Mouse (Mus musculus): ENCODE measurements around the gene Pdap1. TPM values are rescaled to one million over a fixed set of nuclear protein-coding genes. Genes with fewer than 3 reads are reported as not detected.
"Not testable (repeated sequence)": the region's sequence is repeated elsewhere in the genome, so short reads cannot be mapped to it uniquely, and the experiment has no call there.

Gene Pdap1
- total RNA-seq (2021) = 10 to 100 TPM; 86.5 to 87.6 TPM
- 29.6 and 33.6 TPM in 2 replicates for polyA plus RNA-seq (2012; rRNA removed)
- long read RNA-seq, transcript Pdap1-201 (6 exons, 2,353 nt) = major isoform, 66 of 76 reads
- long read RNA-seq, partial matches to known transcripts = 1 of 76 reads
- long read RNA-seq, other reads (novel, unspliced or antisense) = 9 of 76 reads

DNA sequence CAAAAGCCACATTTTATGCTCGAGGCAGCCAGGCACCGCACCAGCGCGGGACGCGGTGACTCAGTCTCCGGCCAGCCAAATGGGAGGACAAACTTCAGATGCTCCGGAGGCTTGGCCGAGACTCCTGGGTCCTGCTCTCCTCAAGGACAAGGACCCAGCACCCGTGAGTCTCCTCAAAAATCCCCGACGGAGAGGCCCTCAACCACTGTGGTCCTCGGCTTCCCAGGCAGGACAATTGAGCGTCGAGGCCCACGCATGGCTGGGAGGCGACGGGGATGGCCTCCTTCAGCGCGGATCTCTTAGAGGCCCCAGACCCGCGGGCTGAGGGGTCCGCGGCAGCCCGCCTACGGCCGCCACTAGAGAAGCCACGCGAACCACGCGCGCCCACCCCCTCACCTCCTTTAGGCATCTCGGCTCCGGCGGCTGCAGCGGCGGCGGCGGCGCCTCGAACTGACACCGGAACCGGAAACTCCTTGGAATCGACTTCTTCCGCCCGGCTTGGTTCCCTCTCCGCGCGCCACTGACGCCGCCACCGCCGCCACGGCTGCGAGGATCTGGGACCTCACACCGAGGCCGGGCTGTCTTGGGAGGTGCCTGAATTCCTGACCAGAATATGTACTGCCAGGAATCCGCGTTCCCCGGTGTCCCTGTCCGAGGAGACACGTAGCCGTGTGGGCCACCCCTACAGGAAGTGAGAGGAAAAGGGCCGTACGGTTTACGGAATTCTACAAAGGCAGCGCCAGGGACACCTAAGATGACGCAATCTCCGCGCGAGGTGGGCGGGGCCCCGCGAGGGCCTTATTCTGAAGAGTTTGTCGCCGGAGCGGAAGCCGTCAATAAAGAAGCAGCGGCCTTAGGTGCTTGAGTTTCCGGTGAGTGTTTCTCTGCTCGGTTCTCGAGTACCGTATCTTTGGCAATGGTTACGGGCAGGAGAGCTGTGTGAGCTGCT lies at the start of gene Pdap1, which contains the start of gene Bud31:
Pdap1 (minus strand) TSS at position 668 of the 949 bp plus-strand sequence.
Bud31 (plus strand) TSS at position 792 of the 949 bp plus-strand sequence.
- peak; percentile 96 for DNase-seq

- DNase-seq = no peak
Observed at GRCm38 (mm10) chr5:145189416-145189815, 49.4 kb upstream of the Pdap1 start.

GRCm38 (mm10) chr5:145185244-145185643 lies 45.2 kb upstream of the Pdap1 start:
- DNase-seq = no peak

DNA sequence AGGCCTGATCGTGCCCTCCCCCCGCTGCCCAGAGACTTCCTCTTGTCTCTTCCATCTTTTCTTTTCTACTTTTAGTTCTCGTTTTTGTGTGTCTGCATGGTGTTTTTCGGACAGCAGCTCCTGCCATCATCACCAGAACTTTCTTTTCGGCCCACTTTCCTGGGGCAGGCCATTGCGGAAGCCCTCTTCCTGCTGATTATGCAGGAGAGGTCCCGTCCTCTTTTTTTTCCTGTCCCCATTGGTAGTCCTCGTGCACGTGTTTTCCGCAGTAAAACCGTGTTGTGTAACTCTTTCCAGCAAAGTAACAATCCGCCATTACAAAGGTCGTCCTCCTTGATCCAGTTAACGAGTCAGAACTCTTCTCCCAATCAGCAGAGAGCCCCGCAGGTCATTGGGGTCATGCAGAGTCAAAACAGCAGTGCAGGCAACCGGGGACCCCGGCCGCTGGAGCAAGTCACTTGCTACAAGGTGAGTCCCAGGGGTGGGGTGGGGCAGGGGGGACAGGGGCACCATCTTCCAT lies 38.5 kb upstream of the Pdap1 start:
- no peak for DNase-seq

- no peak for DNase-seq
Observed at GRCm38 (mm10) chr5:145167306-145167661, 27.2 kb upstream of the Pdap1 start.

DNA sequence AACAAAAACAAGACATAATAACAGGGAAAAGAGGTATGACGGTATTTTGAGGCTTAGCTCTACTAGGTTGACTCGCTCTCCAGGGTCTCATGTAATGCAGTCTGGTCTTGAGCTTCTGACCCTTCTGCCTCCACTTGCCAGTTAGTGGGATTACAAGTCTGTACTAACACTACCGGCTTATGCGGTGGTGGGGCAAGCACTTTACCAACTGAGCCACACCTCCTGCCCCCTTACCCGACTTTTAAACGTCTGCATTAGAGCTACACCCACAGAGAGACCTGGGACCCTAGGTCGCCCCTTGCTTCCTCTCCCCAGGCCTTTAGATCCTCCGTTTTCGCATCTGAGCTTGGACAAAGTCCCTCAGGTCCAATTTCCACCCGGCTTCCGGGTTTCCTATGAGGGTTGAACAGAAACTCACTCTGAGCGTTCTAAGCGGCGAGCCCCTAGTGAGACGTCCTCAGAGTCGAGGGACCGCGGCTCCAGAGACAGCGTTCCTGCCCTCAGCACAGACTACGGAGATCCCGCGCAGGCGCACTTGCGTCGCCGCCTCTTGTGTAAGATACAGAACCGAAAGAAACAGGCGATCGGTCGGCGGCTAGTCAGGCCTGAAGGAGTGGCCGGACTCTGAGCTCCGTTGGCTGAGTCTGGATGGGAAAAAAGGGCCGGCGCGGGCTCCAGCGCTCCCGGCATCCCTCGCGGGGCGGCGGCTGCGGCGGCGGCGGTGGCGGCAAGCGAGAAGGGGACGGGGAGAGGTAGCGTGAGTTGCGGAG lies 26.7 kb upstream of the Pdap1 start, which contains the start of the genes Ptcd1 and Cpsf4:
Ptcd1 (minus strand) TSS at position 573 of the 770 bp plus-strand sequence.
Cpsf4 (plus strand) TSS at position 678 of the 770 bp plus-strand sequence.
- DNase-seq = peak; percentile 99

GRCm38 (mm10) chr5:145165184-145165583 lies 25.1 kb upstream of the Pdap1 start:
- DNase-seq = no peak

GRCm38 (mm10) chr5:145164710-145165109 lies 24.7 kb upstream of the Pdap1 start:
- DNase-seq = no peak

DNA sequence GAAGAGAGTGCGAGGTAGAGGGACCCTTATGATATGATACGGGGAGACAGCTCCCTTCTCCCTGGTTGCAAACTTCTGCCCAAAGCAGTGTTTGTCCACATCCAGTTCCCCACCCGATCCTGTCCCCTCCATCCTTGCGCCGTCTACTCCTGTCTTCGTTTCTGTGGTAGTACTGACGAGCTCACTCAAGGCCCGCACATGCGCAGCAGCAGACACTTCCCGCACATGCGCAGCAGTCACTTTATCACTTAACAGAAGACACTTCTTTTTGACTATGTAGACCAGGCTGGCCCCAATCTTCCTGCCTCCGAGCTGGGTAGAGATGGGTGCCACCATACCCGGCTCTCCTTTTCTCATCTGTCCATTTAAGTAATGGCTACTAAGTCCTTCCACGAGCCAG lies 21.3 kb upstream of the Pdap1 start:
- DNase-seq = no peak

- DNase-seq = no peak
Observed at GRCm38 (mm10) chr5:145152690-145153089, 12.7 kb upstream of the Pdap1 start.

- DNase-seq = no peak
Observed at GRCm38 (mm10) chr5:145149294-145149693, 9.3 kb upstream of the Pdap1 start.

GRCm38 (mm10) chr5:145147748-145148147 lies 7.7 kb upstream of the Pdap1 start:
- no peak for DNase-seq

DNA sequence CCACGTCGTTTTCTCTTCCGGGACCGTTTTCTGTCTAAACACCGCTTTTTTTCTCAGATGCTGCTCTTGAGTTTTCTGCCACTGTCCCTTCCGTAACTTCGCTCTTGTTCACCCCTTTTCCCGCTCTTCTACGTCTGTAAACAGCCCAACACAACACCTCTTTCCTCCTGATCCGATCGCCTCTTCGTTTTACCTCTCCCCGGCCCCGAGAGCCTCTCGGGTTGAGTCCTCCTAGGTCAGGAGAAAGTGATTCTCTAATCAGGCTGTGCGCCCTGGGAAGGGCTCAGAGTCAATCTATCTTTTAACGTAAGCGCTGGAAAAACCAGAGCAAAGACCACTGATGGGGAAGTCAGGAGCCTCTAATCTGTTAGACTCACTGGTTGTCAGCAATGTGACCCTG lies 573 bp upstream of the Pdap1 start:
- no peak for DNase-seq

GRCm38 (mm10) chr5:145138836-145139235 lies 1.2 kb downstream of the Pdap1 start:
- DNase-seq = no peak

GRCm38 (mm10) chr5:145133275-145133674 lies 6.8 kb downstream of the Pdap1 start:
- not testable (repeated sequence) for DNase-seq

- DNase-seq = no peak
Observed at GRCm38 (mm10) chr5:145130995-145131394, 9.0 kb downstream of the Pdap1 start.

GRCm38 (mm10) chr5:145130191-145130590 lies 9.8 kb downstream of the Pdap1 start:
- DNase-seq = peak; percentile 55

- not testable (repeated sequence) for DNase-seq
Observed at GRCm38 (mm10) chr5:145129773-145130172, 10.3 kb downstream of the Pdap1 start.

GRCm38 (mm10) chr5:145129124-145129523 lies 10.9 kb downstream of the Pdap1 start:
- peak; percentile 75 for DNase-seq

- no peak for DNase-seq
Observed at GRCm38 (mm10) chr5:145126580-145126979, 13.5 kb downstream of the Pdap1 start.

DNA sequence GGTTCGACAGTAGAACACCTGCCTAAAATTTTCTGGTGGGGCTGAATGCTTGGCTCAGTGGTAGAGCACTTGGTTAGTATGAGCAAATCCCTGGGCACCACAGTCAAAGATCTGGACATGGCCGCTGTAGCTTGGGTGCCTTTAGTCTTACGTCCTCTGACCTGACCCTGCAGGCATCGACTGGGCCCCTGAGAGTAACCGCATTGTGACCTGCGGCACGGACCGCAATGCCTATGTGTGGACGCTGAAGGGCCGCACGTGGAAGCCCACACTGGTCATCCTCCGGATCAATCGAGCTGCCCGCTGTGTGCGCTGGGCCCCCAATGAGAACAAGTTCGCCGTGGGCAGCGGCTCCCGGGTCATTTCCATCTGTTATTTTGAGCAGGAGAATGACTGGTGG lies 16.6 kb downstream of the Pdap1 start:
- no peak for DNase-seq

DNA sequence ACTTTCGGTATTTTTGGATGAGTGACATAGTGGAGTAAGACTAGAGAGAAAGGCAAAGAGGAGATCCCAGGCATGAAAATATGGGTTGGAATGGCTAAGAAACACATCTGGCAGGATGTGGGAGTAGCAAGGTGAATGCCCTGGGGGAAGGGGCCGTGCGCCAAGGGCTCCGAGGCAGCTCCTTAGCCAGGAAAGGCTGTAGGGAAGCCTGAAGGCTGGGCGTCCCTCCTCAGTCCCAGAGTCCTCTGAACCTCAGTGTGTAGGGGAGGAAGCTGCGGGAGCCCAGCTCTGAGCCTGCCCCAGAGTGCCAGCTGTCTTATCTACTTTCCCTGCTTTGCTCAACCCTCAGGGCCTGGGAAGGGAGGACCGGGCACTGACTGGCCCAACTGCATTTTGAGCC lies 19.1 kb downstream of the Pdap1 start:
- no peak for DNase-seq
